Mouse (Mus musculus) common myeloid progenitor, adult 5-6 weeks (primary cell): ENCODE measurements around the gene Ece1. TPM values are rescaled to one million over a fixed set of nuclear protein-coding genes. Genes with fewer than 3 reads are reported as not detected.
A peak's percentile ranks its signal among the peaks of the same experiment; 100 is the strongest.

ENCODE experiments used
- ATAC-seq: replicated peaks from 2 replicates; pipeline ENCODE4 v1.8.0; 2016; ENCODE audit warnings: low read depth, mild to moderate bottlenecking, moderate TSS enrichment, inconsistent platforms; ENCODE audit not compliant: poor library complexity, severe bottlenecking
- total RNA-seq: library from RNA; stranded (forward); fragments of 200-1000, 187-1606 nt; gene quantifications from 2 replicates; pipeline ENCODE4 v1.2.3, GENCODE M21; 2017

The Ece1 gene
- total RNA-seq, 1 experiment from 2014 or later: 8.9 TPM

- ATAC-seq: no peak
Observed at GRCm38 (mm10) chr4:137910382-137911009, 48.5 kb downstream of the Ece1 start.

- no peak for ATAC-seq
Observed at GRCm38 (mm10) chr4:137911657-137912056, 49.6 kb downstream of the Ece1 start.

- ATAC-seq: no peak
Observed at GRCm38 (mm10) chr4:137912768-137913305, 50.8 kb downstream of the Ece1 start.

- peak; percentile 73 for ATAC-seq
Observed at GRCm38 (mm10) chr4:137913321-137914057, 51.5 kb downstream of the Ece1 start.

GRCm38 (mm10) chr4:137917591-137917990, 55.6 kb downstream of the Ece1 start:
- ATAC-seq: no peak

- ATAC-seq: no peak
Observed at GRCm38 (mm10) chr4:137918559-137918958, 56.5 kb downstream of the Ece1 start.

- ATAC-seq: no peak
Observed at GRCm38 (mm10) chr4:137919116-137919515, 57.1 kb downstream of the Ece1 start.

- ATAC-seq: no peak
Observed at GRCm38 (mm10) chr4:137920005-137920404, 58.0 kb downstream of the Ece1 start.

- ATAC-seq: no peak
Observed at GRCm38 (mm10) chr4:137920500-137920961, 58.5 kb downstream of the Ece1 start.

- no peak for ATAC-seq
Observed at GRCm38 (mm10) chr4:137921510-137921909, 59.5 kb downstream of the Ece1 start.

GRCm38 (mm10) chr4:137923052-137923451, 61.0 kb downstream of the Ece1 start:
- no peak for ATAC-seq

- no peak for ATAC-seq
Observed at GRCm38 (mm10) chr4:137925176-137925575, 63.1 kb downstream of the Ece1 start.

GRCm38 (mm10) chr4:137926161-137926560, 64.1 kb downstream of the Ece1 start:
- no peak for ATAC-seq

GRCm38 (mm10) chr4:137927136-137927535, 65.1 kb downstream of the Ece1 start:
- ATAC-seq: no peak

GRCm38 (mm10) chr4:137927741-137928535, 65.9 kb downstream of the Ece1 start:
- no peak for ATAC-seq

- no peak for ATAC-seq
Observed at GRCm38 (mm10) chr4:137928813-137929212, 66.8 kb downstream of the Ece1 start.

GRCm38 (mm10) chr4:137929341-137930016, 67.4 kb downstream of the Ece1 start:
- ATAC-seq: no peak

- ATAC-seq: no peak
Observed at GRCm38 (mm10) chr4:137930500-137931008, 68.5 kb downstream of the Ece1 start.

- peak; percentile 63; the same call in 1 of the 2 replicates for ATAC-seq
Observed at GRCm38 (mm10) chr4:137931009-137931757, 69.1 kb downstream of the Ece1 start.
